Mouse (Mus musculus) MEL (cell line): ENCODE measurements around the gene Hrh1. TPM values are rescaled to one million over a fixed set of nuclear protein-coding genes. Genes with fewer than 3 reads are reported as not detected.

ENCODE experiments used
- DNase-seq: peaks from one replicate; pipeline ENCODE4 v3.0.0; 2011; ENCODE audit warnings: low read depth, low spot score
- H3K27ac ChIP-seq: 2 replicates; pipeline ENCODE4 v1.5.1; 2012; ENCODE audit warnings: low read depth, mild to moderate bottlenecking, control low read depth, low read length, moderate library complexity; ENCODE audit not compliant: control insufficient read depth
- H3K27me3 ChIP-seq, 2 experiments: fragments of 150-350 bp in 1 of 2; sonication (generic) in 1 of 2; 2 replicates each; pipeline ENCODE4 v1.6.1; 2012; ENCODE audit warnings: low read length in 2 of 2, mild to moderate bottlenecking in 2 of 2, improper control_type of control experiment in 1 of 2, moderate library complexity in 1 of 2; ENCODE audit not compliant: insufficient read depth in 2 of 2, control insufficient read depth in 1 of 2
- H3K36me3 ChIP-seq, 2 experiments: 2 replicates each; pipeline ENCODE4 v1.6.1; 2012 to 2014; ENCODE audit warnings: low read length in 2 of 2, improper control_type of control experiment in 1 of 2, inconsistent platforms in 1 of 2, mild to moderate bottlenecking in 1 of 2; ENCODE audit not compliant: insufficient read depth in 2 of 2, control insufficient read depth in 1 of 2
- H3K4me1 ChIP-seq, 2 experiments: fragments of 150-350 bp in 1 of 2; sonication (generic) in 1 of 2; 2 replicates each; pipeline ENCODE4 v1.6.1; 2012; ENCODE audit warnings: low read length in 2 of 2, improper control_type of control experiment in 1 of 2, mild to moderate bottlenecking in 1 of 2; ENCODE audit not compliant: insufficient read depth in 2 of 2, control insufficient read depth in 1 of 2
- H3K4me3 ChIP-seq, 2 experiments: fragments of 150-350 bp in 1 of 2; sonication (generic) in 1 of 2; 2 replicates each; pipeline ENCODE4 v1.5.1; 2012; ENCODE audit warnings: low read depth in 2 of 2, low read length in 2 of 2, mild to moderate bottlenecking in 2 of 2, moderate library complexity in 2 of 2, control low read depth in 1 of 2, improper control_type of control experiment in 1 of 2; ENCODE audit not compliant: control insufficient read depth in 1 of 2, insufficient read depth in 1 of 2
- H3K79me2 ChIP-seq: 2 replicates; pipeline ENCODE4 v1.6.1; 2012; ENCODE audit warnings: mild to moderate bottlenecking, low read length, moderate library complexity; ENCODE audit not compliant: control insufficient read depth, poor library complexity, insufficient read depth
- H3K9ac ChIP-seq: 2 replicates; pipeline ENCODE4 v1.6.1; 2012; ENCODE audit warnings: low read depth, mild to moderate bottlenecking, control low read depth, low read length, moderate library complexity; ENCODE audit not compliant: control insufficient read depth, poor library complexity, severe bottlenecking
- H3K9me3 ChIP-seq: fragments of 150-350 bp; sonication (generic); replicated peaks from 2 replicates; pipeline ENCODE4 v1.6.1; 2012; ENCODE audit warnings: mild to moderate bottlenecking, low read length, improper control_type of control experiment, moderate library complexity; ENCODE audit not compliant: insufficient read depth
- CHD1 ChIP-seq: IDR thresholded peaks from 2 replicates; pipeline ENCODE4 v1.6.1; 2012; ENCODE audit warnings: low read depth, mild to moderate bottlenecking, inconsistent platforms, low read length, improper control_type of control experiment
- CHD2 ChIP-seq: IDR thresholded peaks from 2 replicates; pipeline ENCODE4 v1.6.1; 2011; ENCODE audit warnings: low read length, improper control_type of control experiment
- E2F4 ChIP-seq: IDR thresholded peaks from 2 replicates; pipeline ENCODE4 v1.6.1; 2011; ENCODE audit warnings: low read depth, low read length, improper control_type of control experiment, borderline replicate concordance
- ELF1 ChIP-seq: IDR thresholded peaks from 2 replicates; pipeline ENCODE4 v1.6.1; 2014; ENCODE audit warnings: low read depth, mild to moderate bottlenecking, inconsistent platforms, low read length, improper control_type of control experiment, moderate library complexity
- ETS1 ChIP-seq: IDR thresholded peaks from 2 replicates; pipeline ENCODE4 v1.6.1; 2012; ENCODE audit warnings: low read depth, mild to moderate bottlenecking, inconsistent platforms, low read length, improper control_type of control experiment, moderate library complexity
- HCFC1 ChIP-seq: IDR thresholded peaks from 2 replicates; pipeline ENCODE4 v1.6.1; 2012; ENCODE audit warnings: low read depth, mild to moderate bottlenecking, inconsistent platforms, low read length, improper control_type of control experiment, moderate library complexity
- KAT2A ChIP-seq: conservative IDR thresholded peaks from 2 replicates; pipeline ENCODE4 v1.6.1; 2012; ENCODE audit warnings: low read depth, low read length, improper control_type of control experiment, inconsistent platforms
- MAFK ChIP-seq: IDR thresholded peaks from 2 replicates; pipeline ENCODE4 v1.6.1; 2011; ENCODE audit warnings: low read depth, mild to moderate bottlenecking, low read length, improper control_type of control experiment, borderline replicate concordance
- MAX ChIP-seq: IDR thresholded peaks from 2 replicates; pipeline ENCODE4 v1.6.1; 2011; ENCODE audit warnings: low read length, improper control_type of control experiment
- MAZ ChIP-seq: IDR thresholded peaks from 2 replicates; pipeline ENCODE4 v1.6.1; 2012; ENCODE audit warnings: low read depth, mild to moderate bottlenecking, inconsistent platforms, low read length, improper control_type of control experiment
- MEF2A ChIP-seq: IDR thresholded peaks from 2 replicates; pipeline ENCODE4 v1.6.1; 2014; ENCODE audit warnings: low read depth, mild to moderate bottlenecking, inconsistent platforms, low read length, improper control_type of control experiment; ENCODE audit not compliant: poor library complexity, insufficient replicate concordance, severe bottlenecking; ENCODE audit errors: extremely low read depth
- MXI1 ChIP-seq: IDR thresholded peaks from 2 replicates; pipeline ENCODE4 v1.6.1; 2011; ENCODE audit warnings: mild to moderate bottlenecking, low read depth, low read length, improper control_type of control experiment
- MYB ChIP-seq: IDR thresholded peaks from 2 replicates; pipeline ENCODE4 v1.6.1; 2011; ENCODE audit warnings: mild to moderate bottlenecking, low read depth, low read length, improper control_type of control experiment
- NELFE ChIP-seq: IDR thresholded peaks from 2 replicates; pipeline ENCODE4 v1.6.1; 2011; ENCODE audit warnings: low read depth, low read length, improper control_type of control experiment
- NRF1 ChIP-seq: IDR thresholded peaks from 2 replicates; pipeline ENCODE4 v1.6.1; 2014; ENCODE audit warnings: low read depth, mild to moderate bottlenecking, inconsistent platforms, low read length, improper control_type of control experiment, moderate library complexity; ENCODE audit not compliant: poor library complexity, insufficient read depth, severe bottlenecking
- POLR2A ChIP-seq, 2 experiments: IDR thresholded peaks; 2 replicates each; pipeline ENCODE4 v1.6.1; 2011 to 2012; ENCODE audit warnings: low read length in 2 of 2, mild to moderate bottlenecking in 2 of 2, control low read depth in 1 of 2, improper control_type of control experiment in 1 of 2, low read depth in 1 of 2, moderate library complexity in 1 of 2; ENCODE audit not compliant: control insufficient read depth in 1 of 2, insufficient read depth in 1 of 2, poor library complexity in 1 of 2
- POLR2AphosphoS2 ChIP-seq: IDR thresholded peaks from 2 replicates; pipeline ENCODE4 v1.6.1; 2011; ENCODE audit warnings: low read length, improper control_type of control experiment
- POLR2AphosphoS5 ChIP-seq: IDR thresholded peaks from 2 replicates; pipeline ENCODE4 v1.6.1; 2012; ENCODE audit warnings: low read depth, borderline replicate concordance, mild to moderate bottlenecking, inconsistent platforms, low read length, moderate library complexity, mixed read lengths
- RAD21 ChIP-seq: IDR thresholded peaks from 2 replicates; pipeline ENCODE4 v1.6.1; 2011; ENCODE audit warnings: mild to moderate bottlenecking, low read depth, low read length, improper control_type of control experiment
- RCOR1 ChIP-seq: IDR thresholded peaks from 2 replicates; pipeline ENCODE4 v1.6.1; 2012; ENCODE audit warnings: low read depth, mild to moderate bottlenecking, inconsistent platforms, low read length, improper control_type of control experiment
- TAL1 ChIP-seq: IDR thresholded peaks from 2 replicates; pipeline ENCODE4 v1.6.1; 2012; ENCODE audit warnings: mild to moderate bottlenecking, inconsistent platforms, low read length, moderate library complexity, mixed read lengths
- UBTF ChIP-seq: IDR thresholded peaks from 2 replicates; pipeline ENCODE4 v1.6.1; 2012; ENCODE audit warnings: low read depth, mild to moderate bottlenecking, inconsistent platforms, low read length, improper control_type of control experiment, moderate library complexity, borderline replicate concordance; ENCODE audit not compliant: insufficient read depth
- USF1 ChIP-seq: IDR thresholded peaks from 2 replicates; pipeline ENCODE4 v1.6.1; 2014; ENCODE audit warnings: low read depth, mild to moderate bottlenecking, inconsistent platforms, low read length, improper control_type of control experiment, moderate library complexity
- ZKSCAN1 ChIP-seq: IDR thresholded peaks from 2 replicates; pipeline ENCODE4 v1.6.1; 2012; ENCODE audit warnings: low read depth, mild to moderate bottlenecking, inconsistent platforms, low read length, improper control_type of control experiment, moderate library complexity
- ZNF384 ChIP-seq: IDR thresholded peaks from 2 replicates; pipeline ENCODE4 v1.6.1; 2012; ENCODE audit warnings: low read depth, mild to moderate bottlenecking, inconsistent platforms, low read length, improper control_type of control experiment
- polyA plus RNA-seq, 2 experiments: library from polyadenylated mRNA; stranded (reverse) in 1 of 2; unstranded in 1 of 2; fragments of >175 nt in 1 of 2; fragments of >200 nt in 1 of 2; gene quantifications; 2 replicates each; pipeline versions ENCODE4 v1.2.1 to v1.2.4; 2012; ENCODE audit warnings: low replicate concordance in 2 of 2, low read depth in 1 of 2; ENCODE audit not compliant: insufficient read length in 2 of 2, insufficient read depth in 1 of 2, missing spikeins in 1 of 2
- total RNA-seq: library from RNA; depleted of rRNA; stranded (reverse); fragments of 300-350 nt; gene quantifications from 2 replicates; pipeline ENCODE4 v1.2.3, GENCODE M21; 2012

The Hrh1 gene
- total and polyA plus RNA-seq, 3 experiments: not detected

- H3K9ac ChIP-seq: no peak overlapping the region
- H3K4me3 ChIP-seq: no peak overlapping the region
- no peak for DNase-seq
- H3K9me3 ChIP-seq: no peaks in the 10 kb centered on the region
- TF ChIP-seq POLR2AphosphoS5 (no peak), MYB (no peak), NELFE (no peak), CHD2 (no peak), MAZ (no peak), TAL1 (no peak), ZNF384 (no peak), KAT2A (no peak), POLR2AphosphoS2 (no peak), ETS1 (no peak), USF1 (no peak), E2F4 (no peak), HCFC1 (no peak), MAX (no peak), ZKSCAN1 (no peak), MEF2A (no peak)
- H3K79me2 ChIP-seq: no peaks in the 10 kb centered on the region
- H3K36me3 ChIP-seq: no peaks in the 10 kb centered on the region
- H3K4me1 ChIP-seq: no peaks in the 10 kb centered on the region
- no peaks in the 10 kb centered on the region for H3K27me3 ChIP-seq
- H3K27ac ChIP-seq: no peak overlapping the region
Observed at GRCm38 (mm10) chr6:114402161-114402560, 4.4 kb downstream of the Hrh1 start.

GRCm38 (mm10) chr6:114403632-114404031 lies 5.9 kb downstream of the Hrh1 start:
- Histone ChIP-seq H3K27me3 (no peaks in the 10 kb centered on the region), H3K4me3 (no peak overlapping the region), H3K27ac (no peak overlapping the region), H3K4me1 (no peaks in the 10 kb centered on the region), H3K9ac (no peak overlapping the region), H3K9me3 (no peaks in the 10 kb centered on the region), H3K36me3 (no peaks in the 10 kb centered on the region), H3K79me2 (no peaks in the 10 kb centered on the region)
- no peak for DNase-seq
- TF ChIP-seq MXI1: no peak
- TF ChIP-seq POLR2A (IDR thresholded peaks at IDR 0.05; ENCODE audit: control insufficient read depth in 1 of 2, insufficient read depth in 1 of 2, low read depth in 1 of 2, low read length in 2 of 2, poor library complexity in 1 of 2): no peak
- no peak for TF ChIP-seq NELFE
- no peak for TF ChIP-seq MAX
- TF ChIP-seq ELF1: no peak
- no peak for TF ChIP-seq UBTF
- TF ChIP-seq RAD21: no peak
- no peak for TF ChIP-seq MAZ
- no peak for TF ChIP-seq ZNF384
- no peak for TF ChIP-seq CHD2
- TF ChIP-seq MEF2A: no peak
- no peak for TF ChIP-seq RCOR1
- no peak for TF ChIP-seq NRF1
- TF ChIP-seq CHD1: no peak
- no peak for TF ChIP-seq ETS1
- TF ChIP-seq MAFK: no peak
- TF ChIP-seq, all 39 proteins: peak for 0
